Mouse (Mus musculus): ENCODE results near the gene Jdp2.

The Jdp2 gene

DNA sequence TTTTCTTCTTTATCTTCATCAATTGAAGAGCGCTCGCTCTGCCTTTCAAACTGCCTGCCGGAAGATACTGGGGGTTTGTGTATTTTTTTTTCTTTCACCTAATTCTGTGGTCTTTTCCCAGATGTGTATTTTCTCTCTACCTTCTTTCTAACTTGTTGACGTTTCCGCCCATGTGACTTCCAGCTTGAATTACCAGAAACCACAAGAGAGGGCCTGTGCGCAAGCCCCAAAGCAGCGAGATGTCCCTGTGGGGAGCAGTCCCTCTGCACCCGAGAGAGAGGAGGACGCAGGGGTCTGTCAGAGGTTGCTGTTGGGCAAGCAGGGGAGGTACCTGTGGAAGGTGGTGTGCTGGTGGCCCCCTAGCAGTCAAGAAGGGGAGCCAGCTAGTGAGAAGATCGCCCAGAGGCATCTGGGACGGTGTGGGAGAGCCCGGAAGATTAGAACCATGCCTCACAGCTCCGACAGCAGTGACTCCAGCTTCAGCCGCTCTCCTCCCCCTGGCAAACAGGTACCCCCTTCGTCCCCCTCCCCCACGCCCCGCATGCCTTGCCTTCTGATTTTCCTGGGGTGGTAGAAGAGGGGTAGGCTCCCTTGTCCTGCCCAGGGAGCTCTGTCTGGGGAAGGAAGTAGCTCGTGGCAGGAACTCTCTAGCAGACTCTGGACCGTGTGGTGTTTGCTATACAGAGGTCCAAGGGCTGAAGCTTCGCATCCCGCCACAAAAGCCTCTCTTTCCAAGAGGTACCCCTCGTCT, 87.8 kb downstream of the Jdp2 start, which contains the start of gene Batf:
Gene Batf, plus strand, starts transcription at position 204 of the 751 bp plus-strand sequence.
- DNase-seq (ENCODE audit: low read depth, low spot score), result peak; percentile 85

- DNase-seq (ENCODE audit: low read depth, low spot score), result peak; percentile 47
These were observed 88.3 kb downstream of the Jdp2 start for GRCm38 (mm10) chr12:85687217-85687533.

DNA sequence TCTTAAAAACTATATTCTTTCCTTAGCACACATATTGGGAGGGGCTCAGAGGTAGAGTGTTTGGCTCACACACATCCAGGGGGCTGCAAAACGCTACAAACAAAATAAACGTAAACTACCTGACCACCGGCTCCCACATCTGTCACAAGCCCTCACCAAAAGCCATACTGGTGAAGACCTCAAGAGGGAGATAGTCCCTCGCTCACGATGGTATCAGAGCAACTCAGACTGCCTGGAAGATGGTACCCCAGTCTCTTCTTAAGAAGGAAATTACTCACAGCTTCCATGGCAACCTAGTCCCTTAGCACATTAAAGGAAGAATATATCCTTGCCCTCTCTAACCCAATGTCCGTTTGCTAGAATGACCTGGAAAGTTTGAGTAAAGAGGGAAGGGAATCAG, 89.0 kb downstream of the Jdp2 start:
- DNase-seq (ENCODE audit: low read depth, low spot score), result peak; percentile 67
